Mouse (Mus musculus) lung, embryonic 16.5 days (tissue): Measurements from ENCODE around the gene Gpr176. TPM values are rescaled to one million over a fixed set of nuclear protein-coding genes. Genes with fewer than 3 reads are reported as not detected.
A peak's percentile ranks its signal among the peaks of the same experiment; 100 is the strongest.

ENCODE experiments used
- ATAC-seq: fragments of 200-750 bp; cut with Nextera tagmentation; 2 replicates; pipeline ENCODE4 v1.8.0; 2017; ENCODE audit warnings: low read depth, mild to moderate bottlenecking, moderate library complexity
- H3K27ac ChIP-seq: fragments of 300-500 bp; sonication (generic); 2 replicates; pipeline ENCODE4 v1.5.1; 2014; ENCODE audit warnings: mild to moderate bottlenecking, control low read depth, low read length
- H3K27me3 ChIP-seq: fragments of 300-500 bp; sonication (generic); 2 replicates; pipeline ENCODE4 v1.6.1; 2014; ENCODE audit warnings: low read depth, low read length, mixed read lengths; ENCODE audit not compliant: control insufficient read depth, insufficient read depth
- H3K36me3 ChIP-seq: fragments of 300-500 bp; sonication (generic); 2 replicates; pipeline ENCODE4 v1.6.1; 2014; ENCODE audit warnings: low read length; ENCODE audit not compliant: control insufficient read depth, insufficient read depth
- H3K4me1 ChIP-seq: fragments of 300-500 bp; sonication (generic); replicated peaks from 2 replicates; pipeline ENCODE4 v1.6.1; 2014; ENCODE audit warnings: low read length, mixed read lengths; ENCODE audit not compliant: control insufficient read depth, insufficient read depth
- H3K4me2 ChIP-seq: fragments of 300-500 bp; sonication (generic); 2 replicates; pipeline ENCODE4 v1.6.1; 2014; ENCODE audit warnings: low read depth, low read length, control low read depth
- H3K4me3 ChIP-seq: fragments of 300-500 bp; sonication (generic); 2 replicates; pipeline ENCODE4 v1.5.1; 2014; ENCODE audit warnings: mild to moderate bottlenecking, low read length, control low read depth
- H3K9ac ChIP-seq: fragments of 300-500 bp; sonication (generic); 2 replicates; pipeline ENCODE4 v1.6.1; 2014; ENCODE audit warnings: low read length, control low read depth
- H3K9me3 ChIP-seq: fragments of 300-500 bp; sonication (generic); 2 replicates; pipeline ENCODE4 v1.6.1; 2016; ENCODE audit warnings: low read length; ENCODE audit not compliant: control insufficient read depth
- WGBS: fragments of 180-500 bp; shearing (Covaris S2); extraction: QIAGEN DNeasy Blood & Tissue Kit; methylation state at CpG from one replicate; pipeline ENCODE4 v1.1.7; 2014; 5-methylcytosine and 5-hydroxymethylcytosine counted together
- polyA plus RNA-seq: library from polyadenylated mRNA; unstranded; fragments of >200 nt; fragmentation: Nextera tagmentation; extraction: Ambion mirVana; gene quantifications from 2 replicates; pipeline ENCODE4 v1.2.1, GENCODE M21; 2015

Gpr176 gene
- polyA plus RNA-seq, 1 experiment from 2014 or later = 0.20 TPM

- WGBS = 50% methylated on average over 1 of the region's 1 CpGs
- no peak overlapping the region for H3K4me2 ChIP-seq
- no peak overlapping the region for H3K4me3 ChIP-seq
- ATAC-seq = no peak
- H3K4me1 ChIP-seq = no peaks in the 10 kb centered on the region
- no peaks in the 10 kb centered on the region for H3K27me3 ChIP-seq
- no peaks in the 10 kb centered on the region for H3K36me3 ChIP-seq
- no peaks in the 10 kb centered on the region for H3K9me3 ChIP-seq
- H3K9ac ChIP-seq = no peak overlapping the region
- no peak overlapping the region for H3K27ac ChIP-seq
These were observed 27.7 kb downstream of the Gpr176 start for GRCm38 (mm10) chr2:118345535-118345934.

GRCm38 (mm10) chr2:118343897-118344296, 29.3 kb downstream of the Gpr176 start:
- Histone ChIP-seq H3K4me3 (no peak overlapping the region), H3K9me3 (no peaks in the 10 kb centered on the region), H3K36me3 (no peaks in the 10 kb centered on the region), H3K27me3 (no peaks in the 10 kb centered on the region), H3K27ac (no peak overlapping the region), H3K4me1 (no peaks in the 10 kb centered on the region), H3K4me2 (no peak overlapping the region), H3K9ac (no peak overlapping the region)
- no peak for ATAC-seq
- WGBS = 49% methylated on average over 3 of the region's 3 CpGs

DNA sequence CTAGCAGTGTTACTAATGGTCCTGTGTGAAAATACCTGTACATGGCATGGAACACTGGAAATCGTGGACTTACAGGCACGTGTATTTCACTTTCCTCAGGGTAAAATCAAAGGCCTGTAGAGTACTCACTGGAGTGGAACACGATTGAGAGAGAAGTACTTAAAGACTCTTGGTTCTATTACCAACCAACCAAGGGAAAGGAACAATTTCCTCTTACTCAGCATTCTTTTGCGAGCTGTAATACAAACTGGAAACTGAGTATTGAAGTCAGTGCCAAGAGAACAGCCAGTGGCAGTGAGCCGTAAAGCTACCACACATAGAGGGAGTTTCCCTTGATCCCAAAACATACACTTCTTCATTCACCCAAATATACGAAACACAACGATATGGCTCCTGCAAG, 31.9 kb downstream of the Gpr176 start:
- no peaks in the 10 kb centered on the region for H3K4me1 ChIP-seq
- 60% methylated on average over 7 of the region's 7 CpGs for WGBS
- no peak overlapping the region for H3K9ac ChIP-seq
- no peaks in the 10 kb centered on the region for H3K27me3 ChIP-seq
- H3K4me2 ChIP-seq = no peak overlapping the region
- H3K27ac ChIP-seq = no peak overlapping the region
- H3K36me3 ChIP-seq = no peaks in the 10 kb centered on the region
- no peaks in the 10 kb centered on the region for H3K9me3 ChIP-seq
- ATAC-seq = peak; percentile 51; the same call in 1 of the 2 replicates
- no peak overlapping the region for H3K4me3 ChIP-seq

DNA sequence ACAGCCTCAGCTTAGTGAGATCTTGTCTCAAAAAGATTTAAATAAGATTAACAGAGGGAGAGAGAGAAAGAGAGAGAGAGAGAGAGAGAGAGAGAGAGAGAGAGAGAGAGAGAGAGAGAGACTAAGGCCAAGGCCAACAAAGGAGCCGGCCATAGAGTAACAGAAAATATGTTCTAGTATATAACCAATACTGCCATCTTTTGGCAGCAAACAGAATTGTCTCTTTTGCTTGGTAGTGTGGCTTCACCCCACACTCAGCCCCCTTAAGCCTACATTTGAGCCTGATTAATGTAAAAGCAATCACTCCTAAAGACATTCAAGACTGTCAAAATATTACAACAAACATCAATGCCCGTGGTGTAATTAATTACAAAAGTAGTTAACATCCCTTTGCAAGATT, 37.1 kb downstream of the Gpr176 start:
- no peaks in the 10 kb centered on the region for H3K27me3 ChIP-seq
- no peak for ATAC-seq
- no peak overlapping the region for H3K4me3 ChIP-seq
- H3K27ac ChIP-seq = no peak overlapping the region
- no peak overlapping the region for H3K4me2 ChIP-seq
- H3K9me3 ChIP-seq = no peaks in the 10 kb centered on the region
- 20% methylated on average over 2 of the region's 2 CpGs for WGBS
- H3K9ac ChIP-seq = no peak overlapping the region
- H3K4me1 ChIP-seq = no peaks in the 10 kb centered on the region; the same call in 1 of the 2 replicates
- no peaks in the 10 kb centered on the region for H3K36me3 ChIP-seq

- Histone ChIP-seq H3K9ac (no peak overlapping the region), H3K36me3 (no peaks in the 10 kb centered on the region), H3K4me2 (no peak overlapping the region), H3K27ac (no peak overlapping the region), H3K4me3 (no peak overlapping the region), H3K9me3 (no peaks in the 10 kb centered on the region), H3K4me1 (no peaks in the 10 kb centered on the region), H3K27me3 (no peaks in the 10 kb centered on the region)
- ATAC-seq = no peak
- WGBS = 45% methylated on average over 3 of the region's 5 CpGs
These were observed 50.6 kb downstream of the Gpr176 start for GRCm38 (mm10) chr2:118322663-118323062.

DNA sequence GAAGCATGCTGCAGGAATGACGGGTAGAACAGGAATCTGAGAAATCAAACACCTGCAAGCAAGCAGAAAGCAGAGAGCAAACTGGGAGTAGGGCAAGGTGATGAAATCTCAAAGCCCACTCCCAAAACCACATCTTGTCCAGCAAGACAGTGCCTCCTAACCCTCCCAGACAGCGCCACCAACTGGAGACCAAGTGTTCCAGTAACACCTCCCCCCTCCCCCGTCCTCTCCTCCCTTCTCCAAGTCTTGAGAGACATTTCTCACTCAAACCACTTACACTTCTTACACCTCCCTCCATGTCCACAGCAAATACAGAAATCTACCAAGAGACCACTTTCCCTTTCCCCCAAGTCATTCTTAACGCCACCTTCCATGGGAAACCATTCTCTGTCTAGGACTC, 51.4 kb downstream of the Gpr176 start:
- Histone ChIP-seq H3K9me3 (no peaks in the 10 kb centered on the region), H3K4me2 (no peak overlapping the region), H3K4me1 (no peaks in the 10 kb centered on the region), H3K4me3 (no peak overlapping the region), H3K27me3 (no peaks in the 10 kb centered on the region), H3K27ac (no peak overlapping the region), H3K36me3 (no peaks in the 10 kb centered on the region), H3K9ac (no peak overlapping the region)
- no peak for ATAC-seq
- WGBS = 54% methylated on average over 4 of the region's 4 CpGs

DNA sequence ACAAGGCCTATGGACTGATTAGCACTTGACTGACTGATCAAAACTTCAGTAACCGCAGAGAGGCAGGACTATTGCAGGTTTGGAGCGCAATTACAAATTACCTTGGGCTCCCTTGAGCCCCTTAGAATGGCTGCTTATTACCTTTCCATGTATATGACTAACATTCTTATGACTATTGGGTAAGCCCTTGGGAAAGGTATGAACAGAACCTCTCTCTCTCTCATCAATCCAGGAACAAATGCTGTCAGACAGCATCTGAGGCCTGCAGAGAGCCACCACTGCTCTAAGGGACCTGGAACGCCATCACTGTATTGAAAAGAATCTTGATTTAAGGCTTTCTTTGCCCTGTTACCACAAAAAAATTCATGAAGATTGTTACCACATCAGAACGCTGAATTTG, 52.1 kb downstream of the Gpr176 start:
- ATAC-seq = no peak
- H3K9me3 ChIP-seq = no peaks in the 10 kb centered on the region
- no peak overlapping the region for H3K9ac ChIP-seq
- 90% methylated on average over 4 of the region's 4 CpGs for WGBS
- H3K4me1 ChIP-seq = no peaks in the 10 kb centered on the region
- no peak overlapping the region for H3K4me2 ChIP-seq
- H3K27me3 ChIP-seq = no peaks in the 10 kb centered on the region
- no peak overlapping the region for H3K4me3 ChIP-seq
- no peaks in the 10 kb centered on the region for H3K36me3 ChIP-seq
- H3K27ac ChIP-seq = no peak overlapping the region

GRCm38 (mm10) chr2:118320519-118320918, 52.7 kb downstream of the Gpr176 start:
- Histone ChIP-seq H3K9ac (no peak overlapping the region), H3K4me2 (no peak overlapping the region), H3K4me1 (no peaks in the 10 kb centered on the region), H3K27me3 (no peaks in the 10 kb centered on the region), H3K4me3 (no peak overlapping the region), H3K27ac (no peak overlapping the region), H3K36me3 (no peaks in the 10 kb centered on the region), H3K9me3 (no peaks in the 10 kb centered on the region)
- ATAC-seq = no peak
- 66% methylated on average over 4 of the region's 4 CpGs for WGBS

- H3K36me3 ChIP-seq = no peaks in the 10 kb centered on the region
- no peak overlapping the region for H3K4me3 ChIP-seq
- ATAC-seq = no peak
- no peaks in the 10 kb centered on the region for H3K9me3 ChIP-seq
- no peaks in the 10 kb centered on the region for H3K4me1 ChIP-seq
- no peak overlapping the region for H3K27ac ChIP-seq
- no peak overlapping the region for H3K9ac ChIP-seq
- H3K27me3 ChIP-seq = no peaks in the 10 kb centered on the region
- 51% methylated on average over 5 of the region's 5 CpGs for WGBS
- no peak overlapping the region for H3K4me2 ChIP-seq
These were observed 54.0 kb downstream of the Gpr176 start for GRCm38 (mm10) chr2:118319176-118319575.

DNA sequence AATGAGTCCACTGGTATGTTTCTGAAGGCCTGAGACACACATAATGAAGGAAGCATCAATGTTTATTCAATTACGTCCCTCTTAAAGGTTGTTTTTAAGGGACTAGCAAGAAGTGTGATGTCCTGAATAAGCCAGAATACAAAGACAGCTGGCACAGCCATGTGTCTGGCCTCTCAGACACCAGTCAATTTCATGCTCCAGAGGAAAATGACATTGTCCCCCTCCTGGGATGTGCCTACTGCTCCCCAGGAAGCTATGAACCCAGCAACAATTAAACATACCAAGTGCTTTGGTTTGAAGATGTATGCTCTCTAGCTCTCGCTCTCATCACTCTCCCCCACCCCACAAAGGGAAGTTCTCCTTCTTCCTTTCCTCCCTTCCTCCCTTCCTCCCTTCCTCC, 56.3 kb downstream of the Gpr176 start:
- no peaks in the 10 kb centered on the region for H3K27me3 ChIP-seq
- H3K27ac ChIP-seq = no peak overlapping the region
- no peak for ATAC-seq
- H3K9ac ChIP-seq = no peak overlapping the region
- no peak overlapping the region for H3K4me3 ChIP-seq
- no peaks in the 10 kb centered on the region for H3K36me3 ChIP-seq
- H3K4me2 ChIP-seq = no peak overlapping the region
- no peaks in the 10 kb centered on the region for H3K4me1 ChIP-seq
- 51% methylated on average over 2 of the region's 2 CpGs for WGBS
- H3K9me3 ChIP-seq = no peaks in the 10 kb centered on the region
